Mouse (Mus musculus) cortical plate, adult 2 months (tissue): ENCODE data around the gene Cog3.
"Not testable (repeated sequence)": the region's sequence is repeated elsewhere in the genome, so short reads cannot be mapped to it uniquely, and the experiment has no call there.

Source experiments
- CTCF ChIP-seq: fragments of 200-500 bp; IDR thresholded peaks from 2 replicates; pipeline ENCODE4 v1.5.1; 2011; ENCODE audit warnings: mild to moderate bottlenecking, control low read depth, low read length; ENCODE audit not compliant: insufficient read depth; ENCODE audit errors: extremely low read depth
- POLR2A ChIP-seq: fragments of 200-500 bp; IDR thresholded peaks from 2 replicates; pipeline ENCODE4 v1.6.1; 2011; ENCODE audit warnings: mild to moderate bottlenecking, low read length, control low read depth; ENCODE audit not compliant: insufficient read depth; ENCODE audit errors: extremely low read depth

GRCm38 (mm10) chr14:75772407-75772806, 18.1 kb upstream of the Cog3 start:
- TF ChIP-seq CTCF, POLR2A: not testable (repeated sequence)
